Mouse (Mus musculus): Measurements from ENCODE around the gene Prl3c1.
"Not testable (repeated sequence)": the region's sequence is repeated elsewhere in the genome, so short reads cannot be mapped to it uniquely, and the experiment has no call there.

The Prl3c1 gene

DNA sequence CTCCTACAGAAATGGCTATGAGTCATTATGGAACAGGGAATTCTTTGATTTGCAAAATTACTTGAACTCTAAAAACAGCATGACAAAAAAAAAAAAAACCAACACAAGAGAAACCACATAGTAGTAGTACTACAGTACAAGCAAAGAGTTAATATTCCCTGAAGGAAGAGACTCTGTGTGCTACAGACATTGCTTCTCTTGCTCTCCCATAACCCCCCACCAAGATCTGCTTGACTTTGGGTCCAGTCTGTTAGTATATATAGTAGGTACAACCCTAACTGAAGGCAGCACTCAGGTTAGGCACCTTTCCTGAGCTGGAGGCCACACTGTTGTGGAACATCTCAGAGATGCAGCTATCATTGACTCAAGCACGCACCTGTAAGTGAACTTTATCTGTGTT is at the start of gene Prl3c1:
TSS of gene Prl3c1 (plus strand) at position 301 of the 400 bp plus-strand sequence.
- DNase-seq (ENCODE audit: low read depth), result no peak

DNA sequence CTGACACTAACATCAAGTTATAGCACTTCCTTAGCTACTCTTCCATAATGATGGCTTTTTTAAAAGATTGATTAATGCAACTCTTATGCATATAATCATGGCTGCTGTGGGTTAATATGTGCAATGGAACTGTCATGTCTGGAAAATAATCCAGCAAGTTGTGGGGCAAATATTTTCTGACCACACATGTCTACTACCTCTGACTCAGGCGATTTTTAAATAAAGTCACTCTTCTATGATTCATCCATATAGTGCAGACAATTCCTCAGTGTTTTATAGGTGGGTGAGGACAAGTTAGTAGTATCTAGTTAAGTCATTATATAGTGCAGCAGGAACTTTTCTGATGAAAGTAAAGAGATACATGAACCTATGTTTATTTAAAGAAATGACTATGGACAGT is 48.2 kb upstream of the Prl3c1 start:
- DNase-seq (ENCODE audit: low read depth), result no peak

DNA sequence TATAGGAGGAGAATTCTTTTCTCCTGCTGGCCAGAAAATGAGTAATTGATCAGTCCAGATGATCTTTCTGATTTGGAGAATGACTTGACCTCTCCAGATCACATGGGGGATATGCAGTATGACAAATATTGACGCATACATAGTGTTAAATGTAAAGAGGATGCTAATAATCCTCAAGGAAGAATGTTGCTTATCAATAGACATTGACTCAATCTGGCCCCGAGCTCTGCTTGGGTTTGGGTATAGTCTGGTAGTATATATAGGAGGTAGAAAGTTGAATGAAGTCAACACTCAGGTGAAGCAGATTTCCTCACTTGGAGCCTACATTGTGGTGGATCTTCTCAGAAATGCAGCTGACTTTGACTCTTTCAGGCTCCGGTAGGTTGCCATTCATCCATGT is 40.0 kb upstream of the Prl3c1 start, which contains the start of gene Prl3d3:
TSS of gene Prl3d3 (plus strand) at position 301 of the 400 bp plus-strand sequence.
- DNase-seq (ENCODE audit: low read depth), result not testable (repeated sequence)

DNA sequence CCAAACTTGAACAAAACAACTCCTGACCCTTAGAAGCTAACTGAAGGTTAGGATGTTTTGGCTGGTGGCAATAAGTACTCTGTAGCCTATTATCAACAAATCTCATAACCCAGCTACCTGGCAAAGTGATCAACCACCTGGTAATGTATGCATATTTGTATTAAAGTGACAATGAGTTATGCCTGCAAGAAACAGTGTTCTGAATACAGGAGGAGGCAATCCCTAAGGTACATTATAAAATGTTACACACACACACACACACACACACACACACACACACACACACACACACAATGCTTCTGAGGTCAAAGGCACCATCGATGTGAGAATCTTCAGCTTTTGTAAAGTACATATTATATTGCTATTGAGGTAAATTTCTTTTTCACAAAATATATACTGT is 45.1 kb downstream of the Prl3c1 start, which contains the start of gene Prl3b1:
TSS of gene Prl3b1 (plus strand) at position 301 of the 400 bp plus-strand sequence.
- no peak for DNase-seq (ENCODE audit: low read depth)
